Mouse (Mus musculus): ENCODE results near the gene B430306N03Rik.

DNA sequence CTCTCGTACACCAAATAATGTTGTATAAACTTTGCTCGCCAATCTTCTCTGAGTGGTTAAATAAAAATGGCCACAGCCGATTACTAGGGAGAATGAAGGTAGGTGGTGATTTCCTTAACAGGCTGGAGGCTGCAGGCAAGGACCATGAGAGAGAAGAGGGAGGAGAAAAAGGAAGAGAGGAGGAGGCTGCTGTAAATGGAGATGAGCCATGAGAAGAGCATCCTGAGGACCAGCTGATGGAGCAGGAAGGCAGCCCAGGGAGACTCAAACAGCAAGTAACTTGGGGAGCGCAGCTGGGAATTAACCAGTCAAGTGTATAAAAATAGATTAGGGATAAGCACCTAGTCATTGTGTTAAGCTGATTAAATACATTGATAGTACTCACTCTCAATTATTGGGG is 18.2 kb downstream of the B430306N03Rik start:
- no peak for TF ChIP-seq CTCF (conservative IDR thresholded peaks at IDR 0.05; ENCODE audit: low read length)
- TF ChIP-seq POU5F1 (IDR thresholded peaks at IDR 0.05; ENCODE audit: borderline replicate concordance, low read length): no peak
- TF ChIP-seq NANOG (IDR thresholded peaks at IDR 0.05; ENCODE audit: borderline replicate concordance, low read length): no peak
